Mouse (Mus musculus) E14TG2a.4 (cell line): ENCODE results near the gene Tgm2.

Experiments
- CTCF ChIP-seq: conservative IDR thresholded peaks from 2 replicates; pipeline ENCODE4 v1.5.1; 2014; ENCODE audit warnings: low read length
- NANOG ChIP-seq: IDR thresholded peaks from 2 replicates; pipeline ENCODE4 v1.6.1; 2014; ENCODE audit warnings: borderline replicate concordance, low read length, mixed read lengths

DNA sequence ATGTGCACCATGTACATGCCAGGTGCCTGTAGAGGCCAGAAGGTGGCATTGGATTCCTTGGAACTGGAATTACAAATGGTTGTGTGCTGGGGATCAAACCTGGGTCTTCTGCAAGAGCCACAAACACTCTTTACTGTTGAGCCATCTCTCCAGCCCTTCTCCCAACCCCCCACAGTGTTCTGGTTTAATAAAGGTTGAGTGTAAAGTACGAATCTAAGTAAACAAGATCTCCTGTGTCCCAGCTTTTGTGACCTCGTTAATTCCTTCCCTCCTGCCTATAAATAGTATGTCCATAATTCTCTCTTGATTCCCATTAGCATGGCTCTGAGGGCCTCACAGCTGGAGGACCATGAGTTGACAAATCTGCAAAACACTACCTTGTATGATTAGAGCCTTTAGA lies 68.3 kb downstream of the Tgm2 start:
- TF ChIP-seq CTCF (no peak), NANOG (no peak)
